Mouse (Mus musculus) kidney, adult 2 months (tissue): ENCODE measurements around the gene Qars. TPM values are rescaled to one million over a fixed set of nuclear protein-coding genes. Genes with fewer than 3 reads are reported as not detected.
A peak's percentile ranks its signal among the peaks of the same experiment; 100 is the strongest.

Experiments
- DNase-seq: peaks from one replicate; pipeline ENCODE4 v3.0.0; 2021
- H3K27ac ChIP-seq: fragments of 200-500 bp; 2 replicates; pipeline ENCODE4 v1.5.1; 2012; ENCODE audit warnings: low read depth, low read length, control low read depth, inconsistent platforms; ENCODE audit not compliant: insufficient read depth
- H3K27me3 ChIP-seq: fragments of 200-500 bp; replicated peaks from 2 replicates; pipeline ENCODE4 v1.6.1; 2012; ENCODE audit warnings: mild to moderate bottlenecking, moderate library complexity, low read length, inconsistent platforms; ENCODE audit not compliant: control insufficient read depth, insufficient read depth
- H3K36me3 ChIP-seq: fragments of 200-500 bp; 2 replicates; pipeline ENCODE4 v1.6.1; 2012; ENCODE audit warnings: mild to moderate bottlenecking, moderate library complexity, low read length, inconsistent platforms; ENCODE audit not compliant: control insufficient read depth, insufficient read depth
- H3K4me1 ChIP-seq: fragments of 200-500 bp; 2 replicates; pipeline ENCODE4 v1.6.1; 2011; ENCODE audit warnings: low read length; ENCODE audit not compliant: control insufficient read depth, insufficient read depth
- H3K4me3 ChIP-seq: fragments of 200-500 bp; 2 replicates; pipeline ENCODE4 v1.5.1; 2011; ENCODE audit warnings: mild to moderate bottlenecking, low read depth, low read length, control low read depth; ENCODE audit not compliant: insufficient read depth
- CTCF ChIP-seq: fragments of 200-500 bp; conservative IDR thresholded peaks from 2 replicates; pipeline ENCODE4 v1.5.1; 2011; ENCODE audit warnings: low read depth, mild to moderate bottlenecking, control low read depth, low read length, moderate library complexity, mixed read lengths; ENCODE audit not compliant: insufficient read depth, insufficient read length
- POLR2A ChIP-seq: fragments of 200-500 bp; IDR thresholded peaks from one replicate; pipeline ENCODE4 v1.6.1; 2011; ENCODE audit warnings: low read depth, low read length, control low read depth
- whole genome bisulfite sequencing: fragments of 180-500 bp; shearing (Covaris S2); methylation state at CpG from one replicate; pipeline ENCODE4 v1.1.7; 2018; 5-methylcytosine and 5-hydroxymethylcytosine counted together
- polyA plus RNA-seq: library from polyadenylated mRNA; depleted of rRNA; stranded (reverse); fragments of >200 nt; gene quantifications from 2 replicates; pipeline ENCODE4 v1.2.3, GENCODE M21; 2012; rRNA removed

Qars gene
- 175 and 188 TPM in 2 replicates for polyA plus RNA-seq

DNA sequence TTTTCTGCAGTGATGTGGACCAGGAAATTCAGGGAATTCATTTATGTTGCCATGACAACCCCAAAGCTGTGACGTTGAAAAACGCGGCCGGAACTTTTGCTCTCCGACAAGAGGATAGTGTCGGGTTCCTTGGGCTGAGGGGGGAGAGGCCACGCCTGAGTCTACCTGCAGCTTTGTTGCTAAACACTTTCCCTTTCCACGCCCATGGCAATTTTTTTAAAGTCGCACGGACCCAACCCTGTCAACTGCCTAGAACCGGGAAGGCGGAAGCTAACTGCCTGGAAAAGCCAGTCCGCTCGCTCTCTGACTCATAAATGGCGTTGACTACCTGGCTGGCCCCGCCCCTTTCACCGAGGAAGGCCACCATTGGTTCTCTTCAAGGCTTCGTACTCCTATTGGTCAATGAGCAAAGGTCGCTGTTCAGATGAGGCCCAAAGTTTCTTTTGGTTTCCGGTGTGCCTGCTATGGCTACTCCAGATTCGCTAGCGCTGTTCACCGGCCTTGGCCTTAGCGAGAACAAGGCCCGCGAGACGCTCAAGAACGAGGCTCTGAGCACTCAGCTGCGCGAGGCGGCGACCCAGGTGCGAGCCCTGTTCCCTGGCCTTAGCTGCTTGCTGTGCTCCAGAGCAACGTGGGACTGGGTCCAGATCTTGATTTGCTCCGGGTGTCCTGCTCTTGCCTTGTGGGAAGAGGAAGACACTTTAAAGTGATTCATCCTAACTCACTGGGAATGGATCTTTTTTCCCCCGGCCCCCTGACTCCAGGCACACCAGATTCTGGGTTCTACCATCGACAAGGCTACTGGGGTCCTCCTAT is at the start of gene Qars:
Qars (plus strand) TSS at position 88 of the 816 bp plus-strand sequence.
- H3K27me3 ChIP-seq, result no peaks in the 10 kb centered on the region

DNA sequence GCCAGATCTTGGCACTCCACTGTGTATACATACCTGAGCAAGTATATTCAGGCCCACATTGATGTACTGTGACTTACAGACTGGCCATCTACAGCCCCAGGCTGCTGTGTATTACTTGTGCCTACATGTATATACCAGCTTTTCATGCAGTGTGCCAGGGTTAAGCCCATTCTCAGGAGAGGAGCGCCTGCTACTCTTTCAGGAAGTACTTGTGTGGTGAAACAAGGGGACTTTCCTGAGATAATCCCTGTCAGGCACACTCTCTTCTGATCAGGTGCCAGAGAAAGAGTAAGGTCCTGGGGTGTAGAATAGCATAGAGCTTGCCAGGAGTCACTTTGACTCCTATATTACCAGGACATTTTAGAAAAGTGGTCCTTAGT is 47.6 kb upstream of the Qars start:
- H3K4me3 ChIP-seq, result peak overlapping the region; percentile 64
- H3K4me1 ChIP-seq, result peaks cover 14% of the 10 kb centered on the region; the same call in 1 of the 2 replicates
- no peak for DNase-seq
- no peaks in the 10 kb centered on the region for H3K36me3 ChIP-seq
- no peaks in the 10 kb centered on the region for H3K27me3 ChIP-seq
- WGBS, result 73% methylated on average over 1 of the region's 1 CpGs
- TF ChIP-seq CTCF (no peak), POLR2A (no peak)
- H3K27ac ChIP-seq, result peak overlapping the region; percentile 65

More for the DNA sequence above, at the start of gene Qars:
- peak within 1 kb of the TSS; percentile 89 for H3K27ac ChIP-seq
- peaks cover 8% of the 10 kb centered on the region; the same call in 1 of the 2 replicates for H3K4me1 ChIP-seq
- TF ChIP-seq POLR2A, result peak; percentile 49
- TF ChIP-seq CTCF, result no peak
- DNase-seq, result peak; percentile 99
- H3K4me3 ChIP-seq, result peak within 1 kb of the TSS; percentile 92
- H3K36me3 ChIP-seq, result no peaks in the 10 kb centered on the region
- under 1% methylated on average over 37 of the region's 37 CpGs for WGBS

DNA sequence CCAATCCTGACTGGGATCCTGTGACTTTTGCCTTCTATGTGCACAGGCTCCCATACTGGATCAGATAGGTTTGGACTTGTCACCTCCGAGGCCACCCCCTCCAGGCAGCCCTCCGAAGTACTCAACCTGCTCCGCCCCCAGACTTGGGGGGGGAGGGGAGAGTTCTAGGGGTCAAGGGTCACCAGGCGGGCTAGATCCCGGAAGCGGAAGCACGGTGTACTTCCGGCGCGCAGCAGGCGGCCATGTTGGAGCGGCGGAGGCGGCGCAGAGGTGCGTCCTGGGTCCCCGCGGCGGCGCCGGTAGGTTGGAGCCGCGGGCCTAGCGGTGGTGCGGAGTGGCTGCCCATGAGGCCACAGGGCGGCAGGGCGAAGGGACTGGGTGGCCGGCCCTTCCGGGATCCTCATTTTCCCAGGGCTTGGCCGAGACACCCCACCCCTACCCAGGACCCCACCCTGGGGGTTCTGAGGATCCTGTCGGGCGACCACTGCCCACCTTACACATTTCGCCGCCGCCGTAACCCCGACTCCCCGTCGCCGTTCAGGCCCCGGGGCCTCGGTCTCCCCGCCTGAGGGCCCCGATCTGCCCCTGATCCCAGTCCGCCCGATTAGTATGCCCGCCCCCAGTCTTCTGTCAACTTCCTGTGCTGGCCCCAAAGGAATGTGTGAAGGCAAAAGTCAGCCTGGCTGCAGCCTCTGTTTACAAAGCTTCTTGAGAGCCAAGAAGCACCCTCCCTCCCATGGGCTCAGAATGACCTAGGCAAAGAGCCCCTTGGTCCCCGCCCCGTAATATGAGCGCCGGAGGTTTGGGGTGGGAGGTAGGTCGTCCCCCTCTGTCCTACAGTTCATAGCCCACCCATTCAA is 47.0 kb upstream of the Qars start, which contains the start of gene Ccdc71:
Ccdc71 (plus strand) TSS at position 209 of the 860 bp plus-strand sequence.
- Histone ChIP-seq H3K4me3 (peak within 1 kb of the TSS; percentile 64), H3K36me3 (no peaks in the 10 kb centered on the region), H3K4me1 (peaks cover 14% of the 10 kb centered on the region; the same call in 1 of the 2 replicates), H3K27me3 (no peaks in the 10 kb centered on the region), H3K27ac (peak within 1 kb of the TSS; percentile 78)
- under 1% methylated on average over 51 of the region's 52 CpGs for WGBS
- TF ChIP-seq POLR2A, result peak; percentile 38
- no peak for TF ChIP-seq CTCF
- DNase-seq, result peak; percentile 91

DNA sequence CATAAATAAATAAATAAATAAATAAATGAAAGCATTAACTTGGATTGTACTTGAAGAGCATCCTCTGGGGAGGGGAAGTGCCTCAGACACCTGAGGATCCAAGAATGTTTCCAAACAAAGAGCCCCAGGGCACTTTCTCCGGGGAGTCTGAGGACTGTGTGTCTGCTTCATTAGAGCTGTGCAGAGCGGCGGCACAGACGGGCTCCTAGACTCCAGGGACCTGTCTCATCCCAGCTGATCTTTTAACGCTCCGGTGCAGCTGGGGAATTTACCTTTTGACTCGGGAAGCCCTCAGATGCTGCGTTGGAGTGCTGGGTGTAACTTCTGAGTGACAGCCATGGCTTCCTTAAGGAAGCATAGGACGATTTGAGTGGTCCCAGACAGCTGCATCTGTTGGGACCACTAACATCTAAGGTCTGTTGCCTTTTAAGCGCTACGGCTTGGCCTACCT is 46.3 kb upstream of the Qars start, which contains the start of gene Klhdc8b:
Klhdc8b (minus strand) TSS at position 401 of the 451 bp plus-strand sequence.
- H3K4me1 ChIP-seq, result peaks cover 14% of the 10 kb centered on the region; the same call in 1 of the 2 replicates
- no peaks in the 10 kb centered on the region for H3K27me3 ChIP-seq
- H3K36me3 ChIP-seq, result no peaks in the 10 kb centered on the region
- H3K27ac ChIP-seq, result peak within 1 kb of the TSS; percentile 78
- TF ChIP-seq CTCF (no peak), POLR2A (no peak)
- peak within 1 kb of the TSS; percentile 64 for H3K4me3 ChIP-seq
- peak; percentile 56 for DNase-seq
- WGBS, result 10% methylated on average over 11 of the region's 11 CpGs

DNA sequence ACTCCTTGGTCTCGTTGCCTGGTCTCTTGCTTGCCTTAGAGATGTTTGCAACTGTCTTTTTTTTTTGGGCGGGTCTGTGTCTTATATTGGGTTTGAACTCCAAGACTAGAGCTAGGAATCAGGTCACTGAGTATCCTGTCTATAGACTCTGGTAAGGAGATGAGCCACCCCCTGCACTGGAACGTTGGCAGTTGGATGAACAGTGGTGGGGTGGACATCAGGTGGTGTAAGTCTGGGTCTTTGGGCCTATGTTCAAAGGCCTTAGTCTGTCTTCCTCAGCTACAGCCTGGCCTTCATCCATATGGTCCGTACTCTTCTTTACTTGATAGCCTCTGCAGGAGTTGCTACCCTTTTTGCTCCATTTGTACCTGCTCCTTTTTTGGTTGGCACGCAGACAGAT is 45.8 kb upstream of the Qars start:
- H3K27me3 ChIP-seq, result no peaks in the 10 kb centered on the region
- DNase-seq, result no peak
- TF ChIP-seq POLR2A (no peak), CTCF (no peak)
- H3K4me1 ChIP-seq, result peaks cover 14% of the 10 kb centered on the region; the same call in 1 of the 2 replicates
- WGBS, result 64% methylated on average over 5 of the region's 5 CpGs
- peak overlapping the region; percentile 64; the same call in 1 of the 2 replicates for H3K4me3 ChIP-seq
- H3K27ac ChIP-seq, result peak overlapping the region; percentile 33; the same call in 1 of the 2 replicates
- no peaks in the 10 kb centered on the region for H3K36me3 ChIP-seq

DNA sequence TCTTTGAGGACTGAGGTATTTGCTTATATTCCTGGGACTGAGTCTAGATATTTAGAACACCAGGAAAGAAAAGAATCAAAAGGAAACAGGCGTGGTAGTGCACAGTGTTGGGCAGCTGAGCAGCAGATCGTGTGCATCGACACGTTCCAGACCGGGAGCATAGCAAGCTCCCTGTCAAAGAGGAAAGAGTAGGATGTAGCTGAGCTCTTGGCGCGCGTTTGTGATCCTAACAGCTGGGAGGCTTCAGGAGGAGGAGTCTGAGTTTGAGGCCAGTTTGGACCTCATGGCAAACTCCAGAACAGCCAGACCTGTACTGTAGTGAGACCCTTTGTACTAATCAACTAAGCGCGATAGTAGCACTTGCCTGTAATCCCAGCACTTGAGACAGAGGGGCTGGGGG is 45.3 kb upstream of the Qars start:
- Histone ChIP-seq H3K4me3 (no peak overlapping the region), H3K27ac (0 out of 2 replicates have a peak overlapping the region, but pooled peaks have one; percentile 33), H3K36me3 (no peaks in the 10 kb centered on the region), H3K4me1 (peaks cover 14% of the 10 kb centered on the region; the same call in 1 of the 2 replicates), H3K27me3 (no peaks in the 10 kb centered on the region)
- peak; percentile 32 for DNase-seq
- TF ChIP-seq POLR2A (no peak), CTCF (no peak)
- 42% methylated on average over 10 of the region's 10 CpGs for WGBS
